Mouse (Mus musculus) olfactory bulb, adult 2 months (tissue): Measurements from ENCODE around the gene Dnmt3c.

Source experiments
- CTCF ChIP-seq: fragments of 200-500 bp; IDR thresholded peaks from 2 replicates; pipeline ENCODE4 v1.5.1; 2012; ENCODE audit warnings: low read depth, mild to moderate bottlenecking, low read length, moderate library complexity; ENCODE audit not compliant: insufficient read depth
- POLR2A ChIP-seq: fragments of 200-500 bp; IDR thresholded peaks from 2 replicates; pipeline ENCODE4 v1.6.1; 2012; ENCODE audit warnings: mild to moderate bottlenecking, low read depth, low read length, moderate library complexity; ENCODE audit not compliant: insufficient read depth

DNA sequence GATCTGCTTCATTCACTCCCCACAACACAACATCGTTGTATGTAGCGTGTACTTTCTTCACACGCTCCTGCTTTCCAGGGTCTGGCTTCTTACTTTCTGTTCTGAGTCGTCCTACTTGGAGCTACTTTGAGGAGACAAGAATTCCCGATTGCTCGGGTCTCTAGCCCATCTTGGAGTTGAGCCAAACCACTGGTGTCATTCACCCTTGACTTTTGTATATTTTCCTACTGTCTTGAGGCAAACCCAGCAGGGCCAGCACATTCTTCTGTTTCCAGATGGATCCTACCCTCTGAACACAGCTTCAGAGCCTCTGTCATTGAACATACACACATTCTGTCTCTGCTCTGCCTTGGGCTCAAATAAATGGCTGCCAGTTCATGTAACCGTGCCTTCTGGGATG, 31.1 kb upstream of the Dnmt3c start:
- TF ChIP-seq CTCF = no peak
- no peak for TF ChIP-seq POLR2A
